Mouse (Mus musculus): ENCODE measurements around the gene Cat. TPM values are rescaled to one million over a fixed set of nuclear protein-coding genes. Genes with fewer than 3 reads are reported as not detected.

Cat gene
- polyA plus RNA-seq, 1 experiment, result 16.3 TPM

DNA sequence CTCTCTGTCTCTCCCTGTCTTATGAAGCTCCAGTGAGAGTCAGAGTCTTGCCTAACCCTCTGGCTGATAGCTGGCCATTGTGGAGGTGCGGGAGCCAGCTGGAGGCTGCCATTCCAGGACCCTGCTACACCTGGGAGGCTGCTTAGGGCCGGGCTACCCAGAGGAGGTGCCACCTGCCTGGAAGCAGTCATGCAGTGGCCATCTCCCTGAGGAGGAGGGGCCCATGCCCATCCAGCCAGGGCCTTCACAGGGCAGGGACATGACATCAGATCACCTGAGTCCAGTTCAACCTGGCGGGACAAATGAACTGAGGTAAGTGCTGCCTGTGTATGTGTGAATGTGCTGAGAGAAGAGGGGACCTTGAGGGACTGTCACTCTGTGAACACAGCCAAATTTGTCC is 73.1 kb downstream of the Cat start:
- peaks cover 9% of the 10 kb centered on the region for H3K27me3 ChIP-seq (ENCODE audit: control insufficient read depth, insufficient read depth, insufficient read length)
- H3K36me3 ChIP-seq (ENCODE audit: control insufficient read depth, insufficient read depth), result no peaks in the 10 kb centered on the region
- H3ac ChIP-seq (ENCODE audit: control insufficient read depth, insufficient read length), result no peak overlapping the region
- TF ChIP-seq E2F4 (IDR thresholded peaks at IDR 0.05; ENCODE audit: insufficient read depth) (no peak), TCF12 (IDR thresholded peaks at IDR 0.05; ENCODE audit: insufficient read depth, poor library complexity, severe bottlenecking) (no peak), MYOD1 (IDR thresholded peaks at IDR 0.05; ENCODE audit: control insufficient read depth in 1 of 3, insufficient read length in 2 of 3, low read depth in 2 of 3) (no peak), MYOG (IDR thresholded peaks at IDR 0.05; ENCODE audit: control insufficient read depth in 1 of 3, insufficient read depth in 1 of 3, insufficient read length in 2 of 3, low read depth in 2 of 3) (no peak), POLR2AphosphoS2 (IDR thresholded peaks at IDR 0.05; ENCODE audit: insufficient read length, low read depth) (no peak), REST (IDR thresholded peaks at IDR 0.05; ENCODE audit: insufficient read depth, insufficient read length) (no peak), SRF (IDR thresholded peaks at IDR 0.05; ENCODE audit: control insufficient read depth, insufficient read length, low read depth) (no peak), MAX (IDR thresholded peaks at IDR 0.05; ENCODE audit: low read depth) (no peak), USF1 (IDR thresholded peaks at IDR 0.05; ENCODE audit: low read depth) (no peak), POLR2A (IDR thresholded peaks at IDR 0.05; ENCODE audit: insufficient read length, low read depth) (no peak), CEBPB (IDR thresholded peaks at IDR 0.05; ENCODE audit: insufficient read depth, poor library complexity, severe bottlenecking) (no peak), TCF3 (IDR thresholded peaks at IDR 0.05; ENCODE audit: insufficient read length, low read depth) (no peak)
- H3K79me2 ChIP-seq (ENCODE audit: control insufficient read depth, insufficient read depth), result no peaks in the 10 kb centered on the region
- H3K4me2 ChIP-seq (ENCODE audit: low read depth), result no peak overlapping the region
- no peak overlapping the region for H3K4me3 ChIP-seq

GRCm38 (mm10) chr2:103411348-103411747 is 73.6 kb downstream of the Cat start, which contains the start of gene Elf5:
TSS of gene Elf5 (plus strand) at chr2:103411688.
- no peaks in the 10 kb centered on the region for H3K79me2 ChIP-seq (ENCODE audit: control insufficient read depth, insufficient read depth)
- no peak for TF ChIP-seq MYOD1 (IDR thresholded peaks at IDR 0.05; ENCODE audit: control insufficient read depth in 1 of 3, insufficient read length in 2 of 3, low read depth in 2 of 3)
- TF ChIP-seq TCF3 (IDR thresholded peaks at IDR 0.05; ENCODE audit: insufficient read length, low read depth), result no peak
- no peak for TF ChIP-seq POLR2AphosphoS2 (IDR thresholded peaks at IDR 0.05; ENCODE audit: insufficient read length, low read depth)
- no peak within 1 kb of the TSS for H3K4me2 ChIP-seq (ENCODE audit: low read depth)
- no peaks in the 10 kb centered on the region for H3K36me3 ChIP-seq (ENCODE audit: control insufficient read depth, insufficient read depth)
- no peak within 1 kb of the TSS for H3ac ChIP-seq (ENCODE audit: control insufficient read depth, insufficient read length)
- no peak within 1 kb of the TSS for H3K4me3 ChIP-seq
- peaks cover 9% of the 10 kb centered on the region for H3K27me3 ChIP-seq (ENCODE audit: control insufficient read depth, insufficient read depth, insufficient read length)

GRCm38 (mm10) chr2:103406239-103406638 is 78.7 kb downstream of the Cat start:
- H3K79me2 ChIP-seq (ENCODE audit: control insufficient read depth, insufficient read depth), result no peaks in the 10 kb centered on the region
- H3K4me2 ChIP-seq (ENCODE audit: low read depth), result no peak overlapping the region
- H3ac ChIP-seq (ENCODE audit: control insufficient read depth, insufficient read length), result no peak overlapping the region
- peaks cover 8% of the 10 kb centered on the region for H3K27me3 ChIP-seq (ENCODE audit: control insufficient read depth, insufficient read depth, insufficient read length)
- H3K36me3 ChIP-seq (ENCODE audit: control insufficient read depth, insufficient read depth), result no peaks in the 10 kb centered on the region
- no peak overlapping the region for H3K4me3 ChIP-seq
- no peak for TF ChIP-seq TCF3 (IDR thresholded peaks at IDR 0.05; ENCODE audit: insufficient read length, low read depth)
- no peak for TF ChIP-seq MYOG (IDR thresholded peaks at IDR 0.05; ENCODE audit: control insufficient read depth in 1 of 3, insufficient read depth in 1 of 3, insufficient read length in 2 of 3, low read depth in 2 of 3)
- no peak for TF ChIP-seq REST (IDR thresholded peaks at IDR 0.05; ENCODE audit: insufficient read depth, insufficient read length)
- TF ChIP-seq CEBPB (IDR thresholded peaks at IDR 0.05; ENCODE audit: insufficient read depth, poor library complexity, severe bottlenecking), result no peak
- TF ChIP-seq POLR2AphosphoS2 (IDR thresholded peaks at IDR 0.05; ENCODE audit: insufficient read length, low read depth), result no peak
- TF ChIP-seq POLR2A (IDR thresholded peaks at IDR 0.05; ENCODE audit: insufficient read length, low read depth), result no peak
- TF ChIP-seq MAX (IDR thresholded peaks at IDR 0.05; ENCODE audit: low read depth), result no peak
- TF ChIP-seq USF1 (IDR thresholded peaks at IDR 0.05; ENCODE audit: low read depth), result no peak
- TF ChIP-seq TCF12 (IDR thresholded peaks at IDR 0.05; ENCODE audit: insufficient read depth, poor library complexity, severe bottlenecking), result no peak
- no peak for TF ChIP-seq E2F4 (IDR thresholded peaks at IDR 0.05; ENCODE audit: insufficient read depth)
- no peak for TF ChIP-seq SRF (IDR thresholded peaks at IDR 0.05; ENCODE audit: control insufficient read depth, insufficient read length, low read depth)
- no peak for TF ChIP-seq MYOD1 (IDR thresholded peaks at IDR 0.05; ENCODE audit: control insufficient read depth in 1 of 3, insufficient read length in 2 of 3, low read depth in 2 of 3)

Other genes with a start within 250 kb of the Cat start
- gene Ehf, start 181.9 kb downstream of the Cat start, polyA plus RNA-seq (2012; fragmentation: generic; extraction: Trizol), result not detected
- not detected for gene Elf5, start 73.5 kb downstream of the Cat start, polyA plus RNA-seq (2012; fragmentation: generic; extraction: Trizol)
- gene Abtb2, start 81.2 kb upstream of the Cat start, polyA plus RNA-seq (2012; fragmentation: generic; extraction: Trizol), result 16.1 TPM

Measured in myocyte (in vitro differentiated cells).